Mouse (Mus musculus): ENCODE results near the gene Sox1. TPM values are rescaled to one million over a fixed set of nuclear protein-coding genes. Genes with fewer than 3 reads are reported as not detected.

Sox1 gene
- total RNA-seq (2017) = not detected in 2 replicates

GRCm38 (mm10) chr8:12395071-12396031 is at the start of gene Sox1:
TSS of gene Sox1 (plus strand) at chr8:12395295.
- peak; percentile 57 for ATAC-seq (replicated peaks; ENCODE audit: low read depth, poor library complexity, severe bottlenecking)

GRCm38 (mm10) chr8:12345881-12346280 is 49.2 kb upstream of the Sox1 start:
- no peak for ATAC-seq (replicated peaks; ENCODE audit: low read depth, poor library complexity, severe bottlenecking)

- no peak for ATAC-seq (replicated peaks; ENCODE audit: low read depth, poor library complexity, severe bottlenecking)
Measured at GRCm38 (mm10) chr8:12346870-12347269, 48.2 kb upstream of the Sox1 start.

- ATAC-seq (replicated peaks; ENCODE audit: low read depth, poor library complexity, severe bottlenecking) = no peak
Measured at GRCm38 (mm10) chr8:12348306-12348705, 46.8 kb upstream of the Sox1 start.

GRCm38 (mm10) chr8:12349591-12349990 is 45.5 kb upstream of the Sox1 start:
- ATAC-seq (replicated peaks; ENCODE audit: low read depth, poor library complexity, severe bottlenecking) = no peak

- no peak for ATAC-seq (replicated peaks; ENCODE audit: low read depth, poor library complexity, severe bottlenecking)
Measured at GRCm38 (mm10) chr8:12351121-12351520, 44.0 kb upstream of the Sox1 start.

- no peak for ATAC-seq (replicated peaks; ENCODE audit: low read depth, poor library complexity, severe bottlenecking)
Measured at GRCm38 (mm10) chr8:12354406-12355025, 40.6 kb upstream of the Sox1 start.

GRCm38 (mm10) chr8:12368161-12368560 is 26.9 kb upstream of the Sox1 start:
- no peak for ATAC-seq (replicated peaks; ENCODE audit: low read depth, poor library complexity, severe bottlenecking)

- ATAC-seq (replicated peaks; ENCODE audit: low read depth, poor library complexity, severe bottlenecking) = no peak
Measured at GRCm38 (mm10) chr8:12368856-12369255, 26.2 kb upstream of the Sox1 start.

- no peak for ATAC-seq (replicated peaks; ENCODE audit: low read depth, poor library complexity, severe bottlenecking)
Measured at GRCm38 (mm10) chr8:12381111-12381510, 14.0 kb upstream of the Sox1 start.

- ATAC-seq (replicated peaks; ENCODE audit: low read depth, poor library complexity, severe bottlenecking) = no peak
Measured at GRCm38 (mm10) chr8:12382707-12383561, 12.2 kb upstream of the Sox1 start.

- no peak for ATAC-seq (replicated peaks; ENCODE audit: low read depth, poor library complexity, severe bottlenecking)
Measured at GRCm38 (mm10) chr8:12383979-12384890, 10.9 kb upstream of the Sox1 start.

- no peak for ATAC-seq (replicated peaks; ENCODE audit: low read depth, poor library complexity, severe bottlenecking)
Measured at GRCm38 (mm10) chr8:12384996-12385685, 10.0 kb upstream of the Sox1 start.

- ATAC-seq (replicated peaks; ENCODE audit: low read depth, poor library complexity, severe bottlenecking) = no peak
Measured at GRCm38 (mm10) chr8:12385686-12386488, 9.2 kb upstream of the Sox1 start.

- ATAC-seq (replicated peaks; ENCODE audit: low read depth, poor library complexity, severe bottlenecking) = no peak
Measured at GRCm38 (mm10) chr8:12386530-12387222, 8.4 kb upstream of the Sox1 start.

- ATAC-seq (replicated peaks; ENCODE audit: low read depth, poor library complexity, severe bottlenecking) = no peak
Measured at GRCm38 (mm10) chr8:12387223-12387860, 7.8 kb upstream of the Sox1 start.

- no peak for ATAC-seq (replicated peaks; ENCODE audit: low read depth, poor library complexity, severe bottlenecking)
Measured at GRCm38 (mm10) chr8:12387901-12388300, 7.2 kb upstream of the Sox1 start.

Data from common myeloid progenitor, adult 5-6 weeks (primary cell).